Mouse (Mus musculus) common myeloid progenitor, adult 5-6 weeks (primary cell): ENCODE results near the gene Nlgn3. TPM values are rescaled to one million over a fixed set of nuclear protein-coding genes. Genes with fewer than 3 reads are reported as not detected.
"Not testable (repeated sequence)": the region's sequence is repeated elsewhere in the genome, so short reads cannot be mapped to it uniquely, and the experiment has no call there.

Source experiments
- ATAC-seq: replicated peaks from 2 replicates; pipeline ENCODE4 v1.8.0; 2016; ENCODE audit warnings: low read depth, mild to moderate bottlenecking, moderate TSS enrichment, inconsistent platforms; ENCODE audit not compliant: poor library complexity, severe bottlenecking
- total RNA-seq: library from RNA; stranded (forward); fragments of 200-1000, 187-1606 nt; gene quantifications from 2 replicates; pipeline ENCODE4 v1.2.3, GENCODE M21; 2017

Nlgn3 gene
- total RNA-seq, 1 experiment from 2014 or later, result not detected

DNA sequence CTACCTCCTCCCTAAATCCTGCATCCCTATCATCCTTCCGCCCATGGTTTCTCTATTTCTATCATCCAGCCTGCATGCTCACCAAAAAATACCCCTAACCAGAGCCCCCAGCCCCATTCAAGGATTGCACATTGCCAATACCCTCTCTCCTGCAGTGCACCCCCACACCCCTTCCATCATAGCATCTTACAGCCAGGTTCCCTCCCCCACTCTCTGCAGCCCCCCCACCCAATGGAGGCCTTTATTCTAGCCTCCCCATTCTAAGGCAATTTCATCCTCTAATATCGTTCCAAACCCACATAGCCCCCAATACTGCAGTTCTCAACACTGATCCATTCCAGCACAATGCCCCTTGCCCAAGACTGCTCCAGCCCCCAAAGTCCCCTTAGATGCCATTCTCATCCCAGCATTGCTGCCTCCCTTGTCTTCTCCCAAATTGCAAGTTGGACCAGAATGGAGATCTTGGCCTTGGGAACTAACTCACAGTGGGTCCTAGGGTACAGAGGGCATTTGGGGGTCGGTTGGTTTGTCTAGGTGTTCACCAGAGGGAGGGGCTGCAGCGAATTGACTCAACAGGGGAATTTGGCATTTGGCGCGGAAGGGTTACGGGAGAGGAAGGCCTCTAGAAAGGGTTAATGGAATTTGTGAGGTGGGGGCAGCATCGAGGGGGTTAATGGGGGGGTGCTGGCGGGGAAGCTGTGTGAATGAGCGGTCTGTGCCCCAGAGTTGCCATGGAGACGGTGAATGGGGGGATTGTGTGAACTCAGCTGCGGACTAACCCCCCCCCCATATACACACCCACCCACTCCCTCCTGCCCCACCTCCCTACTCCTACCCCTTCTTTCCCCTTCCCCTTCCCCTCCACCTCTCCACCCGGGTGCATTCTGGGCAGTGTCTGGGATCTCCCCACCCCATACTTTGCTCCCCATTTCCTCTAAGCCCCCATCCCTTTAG, 782 bp downstream of the Nlgn3 start:
- no peak for ATAC-seq

DNA sequence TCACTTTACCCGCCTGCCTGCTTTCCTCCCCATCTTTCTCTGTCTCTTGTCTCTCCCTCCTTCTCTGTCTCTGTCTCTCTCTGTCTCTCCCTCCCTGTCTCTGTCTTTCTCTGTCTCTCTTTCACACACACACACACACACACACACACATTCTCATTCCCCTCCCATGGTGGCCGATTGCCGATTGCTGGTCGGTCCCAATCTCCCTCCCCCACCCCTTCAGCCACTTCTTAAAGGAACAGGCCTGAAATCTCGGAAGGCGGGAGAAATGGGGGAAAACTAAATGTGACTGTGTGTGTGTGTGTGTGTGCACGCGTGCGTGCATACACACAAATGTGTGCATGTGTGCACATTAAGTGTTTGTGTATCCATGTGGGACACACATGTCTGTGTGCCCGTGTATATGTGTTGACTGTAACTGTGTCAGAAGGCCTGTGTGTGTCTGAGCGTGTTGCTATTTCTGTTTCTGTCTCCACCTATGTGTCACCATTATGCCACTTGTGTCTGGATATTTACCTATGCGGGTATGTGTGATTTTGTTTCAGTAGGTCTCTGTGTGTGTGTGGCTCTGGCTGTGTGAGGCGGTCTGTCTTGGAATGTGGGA, 1.6 kb downstream of the Nlgn3 start:
- no peak for ATAC-seq

DNA sequence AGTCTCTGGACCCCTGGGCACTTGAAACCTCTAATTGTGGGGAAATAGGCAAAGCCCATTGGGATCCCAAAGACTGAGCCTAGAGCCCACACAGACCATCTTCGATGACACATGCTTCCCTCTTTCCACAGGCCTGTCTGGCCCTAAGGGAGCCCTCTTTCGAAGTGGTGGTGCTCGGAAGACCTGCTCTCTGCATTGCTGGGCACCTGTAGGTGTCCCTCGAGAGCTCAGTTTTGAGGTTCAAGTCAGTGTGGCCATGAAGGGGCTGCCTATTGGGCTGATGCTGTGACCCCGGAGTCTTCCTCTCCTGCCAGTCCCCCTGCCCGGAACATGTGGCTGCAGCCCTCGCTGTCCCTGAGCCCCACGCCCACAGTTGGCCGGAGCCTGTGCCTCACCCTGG, 2.7 kb downstream of the Nlgn3 start:
- ATAC-seq, result no peak

DNA sequence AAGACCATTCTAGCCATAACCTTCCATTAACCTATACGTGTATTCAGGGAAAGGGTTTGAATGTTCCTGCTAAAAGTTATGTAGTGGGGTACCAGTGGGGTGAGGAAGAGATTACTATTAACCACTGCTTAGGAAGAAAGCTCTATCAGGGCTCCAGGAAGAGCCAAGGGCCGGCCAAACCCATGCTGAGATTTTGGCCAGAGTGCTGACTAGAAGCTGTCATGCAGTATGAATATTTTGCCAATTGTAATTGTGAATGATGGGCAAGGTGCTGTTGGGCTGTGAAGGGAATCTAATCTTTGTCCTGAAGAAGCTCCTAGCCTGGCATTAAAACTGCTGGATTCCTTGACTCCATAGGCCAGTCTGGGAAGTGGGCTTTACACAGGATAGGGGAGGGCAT, 5.7 kb downstream of the Nlgn3 start:
- no peak for ATAC-seq

DNA sequence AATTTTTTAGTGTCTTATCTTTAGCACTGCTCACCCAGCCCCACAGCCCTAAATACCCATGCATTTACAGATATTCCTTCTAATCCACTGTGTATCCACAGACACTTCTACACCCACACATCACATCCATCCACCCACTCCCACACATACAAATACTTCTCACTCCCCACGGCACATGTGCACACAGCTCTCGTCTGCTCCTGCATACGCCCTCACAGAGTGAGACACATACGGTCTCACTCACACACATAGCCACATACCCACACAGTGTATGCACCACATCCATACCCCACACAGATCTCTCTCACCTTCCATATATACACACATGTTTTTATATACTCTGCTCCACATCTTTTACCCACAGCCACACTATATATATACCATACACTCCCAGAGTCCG, 10.3 kb downstream of the Nlgn3 start:
- ATAC-seq, result no peak

DNA sequence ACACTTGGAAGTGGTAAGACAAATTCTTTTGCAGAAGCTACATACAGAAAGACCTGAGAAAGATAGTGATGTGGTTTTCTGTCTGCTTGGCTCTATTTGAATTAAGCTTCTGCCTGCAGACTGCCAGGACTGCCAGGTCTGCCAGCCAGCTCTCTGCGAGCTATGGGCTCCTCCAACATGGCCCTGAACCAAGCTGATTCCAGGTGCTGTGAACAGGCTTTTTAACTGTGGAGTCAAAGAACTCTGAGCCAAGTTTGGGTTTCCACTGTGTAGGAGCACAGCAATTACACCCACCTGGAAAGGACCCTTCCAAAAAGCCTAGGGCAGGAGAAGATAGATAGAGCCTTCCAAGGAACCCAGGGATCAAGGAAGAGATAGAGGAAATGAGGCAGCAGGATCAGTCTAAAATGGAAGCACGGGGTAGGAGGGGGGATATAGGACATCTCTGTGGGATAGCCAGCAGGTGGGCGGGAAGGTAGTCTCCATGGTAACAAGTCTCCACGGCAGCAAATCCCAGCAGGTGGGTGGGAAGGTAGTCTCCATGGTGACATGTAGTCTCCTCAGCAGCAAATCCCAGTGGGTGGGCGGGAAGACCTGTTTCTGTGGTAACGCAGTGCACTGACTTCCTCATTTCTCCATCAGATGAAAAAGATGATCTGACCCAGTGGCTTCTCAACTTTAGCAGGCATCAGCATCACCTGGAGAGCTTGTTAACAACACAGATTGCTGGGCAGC, 14.8 kb downstream of the Nlgn3 start:
- peak; percentile 63 for ATAC-seq

DNA sequence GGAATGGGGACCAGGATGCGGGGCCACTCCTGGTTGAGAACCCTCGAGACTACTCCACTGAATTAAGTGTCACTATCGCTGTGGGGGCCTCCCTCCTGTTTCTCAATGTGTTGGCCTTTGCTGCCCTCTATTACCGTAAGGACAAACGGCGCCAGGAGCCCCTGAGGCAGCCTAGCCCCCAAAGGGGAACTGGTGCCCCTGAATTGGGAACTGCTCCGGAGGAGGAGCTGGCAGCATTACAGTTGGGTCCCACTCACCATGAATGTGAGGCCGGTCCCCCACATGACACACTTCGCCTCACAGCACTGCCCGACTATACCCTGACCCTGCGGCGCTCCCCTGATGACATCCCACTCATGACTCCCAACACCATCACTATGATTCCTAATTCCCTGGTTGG, 20.8 kb downstream of the Nlgn3 start:
- no peak for ATAC-seq

DNA sequence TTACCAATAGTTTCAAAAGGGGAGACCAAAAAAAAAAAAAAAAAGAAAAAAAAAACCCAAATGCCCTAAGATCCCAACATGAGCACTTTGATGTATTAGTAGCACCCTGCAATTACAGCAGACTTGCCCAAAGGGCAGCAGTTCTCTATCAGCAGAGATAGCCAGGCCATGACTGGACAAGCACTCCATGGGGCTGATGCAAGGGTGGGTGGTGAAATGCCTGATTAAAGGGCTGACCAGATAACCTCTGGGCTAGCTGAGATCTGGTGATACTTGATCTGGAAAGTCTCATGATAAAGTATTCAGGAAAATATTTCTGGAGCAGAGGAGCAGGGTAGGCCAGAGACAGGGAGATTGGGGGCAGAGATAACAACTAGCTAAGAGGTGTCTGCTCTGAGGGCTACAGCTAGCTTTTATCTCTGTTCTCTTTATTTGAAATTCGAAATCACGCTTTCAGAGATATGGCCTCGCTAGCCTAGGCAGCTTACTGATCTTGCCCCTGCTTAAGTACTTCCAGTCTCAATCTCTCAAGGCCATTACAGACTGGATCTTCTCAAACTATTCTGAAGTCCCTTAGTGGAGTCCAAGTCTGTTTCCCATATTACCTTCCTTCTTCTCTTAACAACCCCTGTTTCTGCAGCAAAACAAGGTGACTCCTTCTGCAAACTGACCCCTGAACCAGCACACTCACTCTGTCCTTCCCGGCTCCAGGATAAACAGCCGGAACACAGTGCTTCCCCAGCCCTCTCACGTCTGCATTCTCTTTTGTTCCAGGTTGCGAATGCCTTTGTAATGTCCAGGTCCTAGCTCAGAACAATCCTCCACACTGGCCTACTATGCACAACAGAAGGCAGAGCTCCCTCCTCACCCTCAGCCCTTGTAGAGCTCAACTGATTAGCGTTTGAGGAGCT, 27.3 kb downstream of the Nlgn3 start:
- no peak for ATAC-seq

DNA sequence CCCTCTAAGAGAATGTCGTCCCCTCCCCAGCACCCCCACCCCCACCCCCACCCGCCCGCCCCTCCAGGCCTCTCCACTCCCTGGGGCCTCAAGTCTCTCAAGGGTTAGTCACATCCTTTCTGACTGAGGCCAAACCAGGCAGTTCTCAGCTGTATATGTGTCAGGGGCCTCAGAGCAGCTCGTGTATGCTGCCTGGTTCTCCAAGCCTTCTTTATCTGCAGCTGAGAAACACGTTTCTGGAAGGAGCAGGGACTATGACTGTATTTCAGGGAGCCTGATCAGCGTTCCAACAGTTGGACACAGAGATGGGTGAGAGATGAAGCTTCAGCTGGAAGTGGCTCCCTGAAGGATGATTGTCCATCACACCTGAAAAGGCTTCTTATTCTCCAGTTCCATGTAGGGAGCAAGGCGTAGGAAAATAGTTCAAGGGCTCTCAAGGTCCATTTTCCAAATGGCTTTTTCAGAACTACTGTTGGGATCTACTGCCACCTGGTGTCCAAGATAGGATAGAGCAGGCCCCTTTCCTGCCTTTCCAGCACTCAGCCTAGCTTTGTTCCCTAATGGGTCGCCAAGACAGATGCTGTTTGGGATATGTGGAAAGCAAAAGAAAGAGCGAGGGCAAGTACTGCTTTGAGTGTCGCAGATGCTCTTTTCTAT, 30.5 kb downstream of the Nlgn3 start:
- ATAC-seq, result 0 out of 2 replicates have a peak, but pooled peaks have one; percentile 24

DNA sequence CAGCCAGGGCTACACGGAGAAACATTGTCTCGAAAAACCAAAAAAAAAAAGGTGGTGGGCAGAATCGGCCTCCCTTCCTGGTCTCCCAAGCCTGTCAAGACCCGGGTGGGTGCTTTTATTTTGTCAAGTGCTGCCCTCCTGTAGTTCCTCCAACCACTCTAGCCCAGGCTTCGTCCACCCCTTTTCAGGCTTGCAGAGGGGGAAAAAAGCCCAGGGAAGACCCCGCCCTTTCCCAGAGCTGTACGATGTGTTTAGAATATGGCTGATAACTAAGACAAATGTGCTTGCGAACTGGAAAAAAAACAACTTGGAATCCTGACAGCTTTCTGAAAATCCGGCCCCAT, 33.0 kb downstream of the Nlgn3 start:
- ATAC-seq, result no peak

DNA sequence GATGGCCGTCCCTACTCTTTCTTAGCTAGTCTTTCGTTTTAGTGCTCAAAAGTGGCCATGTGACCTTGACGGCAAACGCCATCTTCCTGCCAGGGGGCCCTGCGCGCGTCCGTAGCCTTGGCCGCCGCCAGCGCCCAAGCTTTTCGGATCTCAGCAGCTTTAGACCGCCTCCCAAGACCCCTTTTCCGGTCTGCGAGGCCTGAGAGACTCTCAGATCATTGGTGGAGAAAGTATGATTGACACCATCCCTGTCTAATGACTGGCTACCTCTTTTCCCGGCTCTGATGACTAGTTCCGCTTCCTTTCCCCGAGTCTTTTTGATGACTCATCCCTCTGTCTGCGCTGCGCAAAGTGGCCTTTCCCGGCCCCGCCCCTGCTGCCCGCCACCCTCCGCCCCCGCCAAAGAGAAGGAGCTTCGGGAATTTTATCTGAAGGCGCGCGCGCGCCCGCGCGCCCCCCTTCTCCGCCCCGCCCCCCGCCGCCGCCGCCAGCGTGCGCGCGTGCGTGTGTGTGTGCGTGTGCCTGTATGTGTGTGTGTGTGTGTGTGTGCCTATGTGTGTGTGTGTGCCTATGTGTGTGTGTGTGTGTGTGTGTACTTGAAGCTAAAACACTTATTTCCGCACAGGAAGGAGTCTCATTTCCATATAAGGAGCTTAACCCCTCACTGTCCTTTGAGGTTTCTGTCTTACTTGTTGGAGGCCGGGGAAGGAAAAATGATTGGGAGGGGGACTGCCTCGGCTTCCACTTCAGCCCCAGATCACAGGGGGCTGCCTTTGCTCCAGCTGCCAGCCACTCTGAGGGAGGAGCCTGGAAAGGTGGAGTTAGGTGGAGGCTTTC, 33.6 kb downstream of the Nlgn3 start:
- ATAC-seq, result peak; percentile 99

DNA sequence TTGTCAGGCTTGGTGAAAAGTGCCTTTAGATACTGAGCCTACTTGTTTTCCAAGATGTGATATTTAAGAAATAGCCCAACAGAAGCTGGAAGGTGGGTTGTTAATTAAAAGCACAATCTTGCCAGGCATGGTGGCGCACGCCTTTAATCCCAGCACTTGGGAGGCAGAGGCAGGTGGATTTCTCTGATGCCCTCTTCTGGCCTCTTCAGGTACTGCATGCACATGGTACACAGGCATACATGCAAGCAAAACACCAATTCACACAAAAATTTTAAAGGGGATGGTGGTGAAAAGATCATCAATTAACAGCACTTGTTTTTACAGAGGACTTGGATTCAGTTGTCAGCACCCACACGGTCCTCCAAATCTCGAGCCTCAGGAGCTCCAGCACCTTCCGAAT, 35.6 kb downstream of the Nlgn3 start:
- no peak for ATAC-seq

DNA sequence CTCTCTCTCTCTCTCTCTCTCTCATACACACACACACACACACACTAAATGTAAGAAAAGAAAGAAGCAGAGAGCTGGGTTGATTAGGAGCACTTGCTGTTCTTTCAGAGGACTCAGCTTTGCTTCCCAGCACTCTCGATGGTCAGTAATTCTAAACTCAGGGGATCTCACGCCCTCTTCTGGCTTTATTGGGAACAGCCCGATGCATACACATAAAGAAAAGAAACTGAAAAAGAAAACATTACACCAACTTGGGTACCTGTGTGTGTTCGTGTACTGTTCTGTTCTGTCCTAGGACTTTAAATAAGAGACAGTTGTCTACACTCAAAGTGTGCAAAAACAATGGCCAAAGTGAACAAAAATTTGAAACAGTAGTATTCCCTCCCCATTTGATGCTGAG, 39.7 kb downstream of the Nlgn3 start:
- no peak for ATAC-seq

DNA sequence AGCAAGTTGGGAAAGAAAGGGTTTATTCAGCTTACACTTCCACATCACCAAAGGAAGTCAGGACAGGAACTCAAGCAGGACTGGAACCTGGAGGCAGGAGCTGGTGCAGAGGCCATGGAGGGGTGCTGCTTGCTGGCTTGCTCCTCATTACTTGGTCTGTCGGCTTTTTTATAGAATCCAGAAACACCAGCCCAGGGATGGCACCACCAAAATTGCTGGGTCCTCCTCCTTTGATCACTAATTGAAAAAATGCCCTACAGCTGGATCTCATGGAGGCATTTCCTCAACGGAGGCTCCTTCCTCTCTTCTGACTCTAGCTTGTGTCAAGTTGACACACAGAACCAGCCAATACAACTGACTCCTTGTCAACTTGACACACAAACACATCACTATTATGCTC, 43.9 kb downstream of the Nlgn3 start:
- ATAC-seq, result not testable (repeated sequence)

DNA sequence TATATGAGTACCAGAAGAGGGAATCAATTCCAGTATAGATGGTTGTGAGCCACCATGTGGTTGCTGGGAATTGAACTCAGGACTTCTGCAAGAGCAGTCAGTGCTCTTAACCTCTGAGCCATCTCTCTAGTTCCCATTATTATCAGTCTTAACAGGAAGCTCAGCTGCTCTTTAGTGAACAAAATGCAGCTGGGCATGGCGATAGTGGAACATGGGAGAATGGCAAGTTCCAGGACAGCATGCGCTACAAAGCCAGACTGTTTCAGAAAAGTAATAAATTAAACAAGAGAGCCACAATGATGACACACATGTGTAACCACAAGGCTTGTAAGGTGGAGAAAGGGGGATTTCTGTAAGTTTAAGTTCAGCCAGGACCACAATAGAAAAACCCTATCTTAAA, 46.5 kb downstream of the Nlgn3 start:
- peak; percentile 69 for ATAC-seq

DNA sequence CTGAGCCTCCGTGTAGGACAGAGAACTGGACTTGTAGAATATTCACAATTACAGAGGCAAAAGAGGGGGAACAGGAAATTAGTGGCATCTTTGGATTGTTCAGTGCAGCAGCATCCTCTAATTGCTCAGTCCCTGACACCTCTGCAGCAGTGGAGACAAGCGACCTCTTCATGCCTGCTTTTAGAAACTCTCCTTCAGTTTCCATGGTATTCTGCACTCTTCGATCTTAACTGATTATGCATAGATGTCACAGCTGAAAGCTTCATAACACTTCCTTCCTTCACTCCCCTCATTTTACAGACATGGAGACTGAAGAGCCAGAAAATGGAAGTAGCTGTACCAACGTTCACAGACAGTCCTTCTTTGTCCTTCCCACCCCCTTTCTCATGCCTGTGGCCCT, 47.5 kb downstream of the Nlgn3 start:
- no peak for ATAC-seq

DNA sequence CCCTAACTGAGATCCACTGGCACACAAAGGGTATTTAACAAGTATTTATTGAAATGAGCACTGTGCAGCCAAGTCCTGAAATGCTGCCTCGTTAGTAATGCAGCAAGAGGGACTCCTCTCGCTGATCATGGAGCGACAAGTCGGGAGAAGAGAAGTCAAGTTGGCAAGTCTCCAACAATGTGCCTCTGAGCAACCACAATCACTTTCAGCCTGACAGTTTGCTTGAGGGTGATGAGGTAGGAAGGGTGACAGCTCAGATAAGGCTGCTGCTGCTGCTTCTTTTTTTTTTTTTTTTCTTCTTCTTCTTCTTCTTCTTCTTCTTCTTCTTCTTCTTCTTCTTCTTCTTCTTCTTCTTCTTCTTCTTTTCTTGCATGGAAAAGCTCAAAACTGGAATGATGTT, 52.2 kb downstream of the Nlgn3 start:
- ATAC-seq, result peak; percentile 92

DNA sequence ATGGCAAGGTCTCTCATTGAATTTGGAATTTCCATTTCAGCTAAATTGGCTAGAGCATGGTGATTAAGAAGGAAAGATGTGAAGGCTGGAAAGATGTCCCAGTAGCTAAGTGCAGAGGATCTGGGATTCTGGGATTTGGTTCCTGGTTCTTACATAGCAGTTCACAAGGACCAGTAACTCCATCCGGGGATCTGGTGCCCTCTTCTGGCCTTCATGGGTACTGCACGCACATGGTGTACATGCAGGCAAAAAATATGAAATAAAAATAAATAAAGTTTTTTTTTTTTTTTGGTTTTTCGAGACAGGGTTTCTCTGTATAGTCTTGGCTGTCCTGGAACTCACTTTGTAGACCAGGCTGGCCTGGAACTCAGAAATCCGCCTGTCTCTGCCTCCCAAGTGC, 59.9 kb downstream of the Nlgn3 start:
- not testable (repeated sequence) for ATAC-seq

DNA sequence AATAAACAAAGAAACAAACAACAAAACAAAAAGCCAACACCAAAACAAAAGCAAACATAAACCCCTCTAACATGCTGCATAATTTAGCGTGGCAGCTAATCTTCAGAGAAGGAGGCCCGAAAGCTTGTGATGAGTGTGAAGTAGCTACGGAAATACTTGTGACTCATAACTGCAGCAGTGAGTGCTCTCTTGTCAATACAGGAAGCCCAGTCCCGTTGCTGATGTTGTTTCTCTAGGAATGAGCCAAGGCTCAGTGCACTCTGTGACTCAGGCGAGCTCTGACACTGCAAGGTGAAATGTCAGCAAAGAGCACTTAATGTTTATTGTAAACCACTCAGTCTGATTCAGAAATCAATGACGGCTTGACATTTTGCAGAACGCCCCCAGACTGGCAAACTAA, 70.0 kb downstream of the Nlgn3 start:
- no peak for ATAC-seq
